Mouse (Mus musculus) liver, embryonic 14.5 days (tissue): ENCODE data around the gene Kcnh7. TPM values are rescaled to one million over a fixed set of nuclear protein-coding genes. Genes with fewer than 3 reads are reported as not detected.

Experiments used
- ATAC-seq: fragments of 200-750 bp; cut with Nextera tagmentation; 2 replicates; pipeline ENCODE4 v1.8.0; 2017; ENCODE audit warnings: moderate number of reproducible peaks, mild to moderate bottlenecking, moderate library complexity; ENCODE audit not compliant: insufficient read depth
- DNase-seq, 3 experiments: peaks; one replicate each; pipeline ENCODE4 v3.0.0-alpha.2; 2012 to 2013; ENCODE audit warnings: low read depth in 3 of 3, low spot score in 3 of 3
- H3K27ac ChIP-seq: fragments of 300-500 bp; sonication (generic); 2 replicates; pipeline ENCODE4 v1.5.1; 2014; ENCODE audit warnings: moderate library complexity, mild to moderate bottlenecking, control low read depth, inconsistent platforms
- H3K27me3 ChIP-seq: fragments of 300-500 bp; sonication (generic); 2 replicates; pipeline ENCODE4 v1.6.1; 2014; ENCODE audit warnings: mild to moderate bottlenecking, low read length, moderate library complexity; ENCODE audit not compliant: control insufficient read depth, insufficient read depth
- H3K36me3 ChIP-seq: fragments of 300-500 bp; sonication (generic); replicated peaks from 2 replicates; pipeline ENCODE4 v1.6.1; 2014; ENCODE audit warnings: low read depth; ENCODE audit not compliant: control insufficient read depth, insufficient read depth
- H3K4me1 ChIP-seq, 2 experiments: fragments of 200-500 bp in 1 of 2; fragments of 300-500 bp in 1 of 2; sonication (generic) in 1 of 2; replicated peaks; 2 replicates each; pipeline ENCODE4 v1.6.1; 2012 to 2014; ENCODE audit warnings: antibody characterized with exemption in 1 of 2, inconsistent platforms in 1 of 2, low read length in 1 of 2; ENCODE audit not compliant: control insufficient read depth in 2 of 2, insufficient read depth in 2 of 2
- H3K4me2 ChIP-seq: fragments of 300-500 bp; sonication (generic); 2 replicates; pipeline ENCODE4 v1.6.1; 2014; ENCODE audit warnings: low read depth, mild to moderate bottlenecking, control low read depth, moderate library complexity
- H3K4me3 ChIP-seq, 2 experiments: fragments of 200-500 bp in 1 of 2; fragments of 300-500 bp in 1 of 2; sonication (generic) in 1 of 2; 2 replicates each; pipeline ENCODE4 v1.5.1; 2012 to 2014; ENCODE audit warnings: low read depth in 2 of 2, low read length in 2 of 2, mild to moderate bottlenecking in 2 of 2, control low read depth in 1 of 2, inconsistent platforms in 1 of 2, moderate library complexity in 1 of 2; ENCODE audit not compliant: insufficient read depth in 1 of 2
- H3K9ac ChIP-seq: fragments of 300-500 bp; sonication (generic); replicated peaks from 2 replicates; pipeline ENCODE4 v1.6.1; 2014; ENCODE audit warnings: mild to moderate bottlenecking, control low read depth, moderate library complexity
- H3K9me3 ChIP-seq: fragments of 300-500 bp; sonication (generic); 2 replicates; pipeline ENCODE4 v1.6.1; 2016; ENCODE audit warnings: low read length, mixed read lengths; ENCODE audit not compliant: control insufficient read depth
- CTCF ChIP-seq: IDR thresholded peaks from 2 replicates; pipeline ENCODE4 v1.5.1; 2016; ENCODE audit warnings: antibody characterized with exemption, low read depth, control low read depth
- EP300 ChIP-seq: IDR thresholded peaks from 2 replicates; pipeline ENCODE4 v1.6.1; 2016; ENCODE audit warnings: antibody characterized with exemption, low read depth
- WGBS: fragments of 180-500 bp; shearing (Covaris S2); extraction: QIAGEN DNeasy Blood & Tissue Kit; methylation state at CpG from one replicate; pipeline ENCODE4 v1.1.7; 2014; ENCODE audit not compliant: insufficient replicate concordance; 5-methylcytosine and 5-hydroxymethylcytosine counted together
- polyA plus RNA-seq, 2 experiments: library from polyadenylated mRNA; depleted of rRNA in 1 of 2; stranded (reverse) in 1 of 2; unstranded in 1 of 2; fragments of >200 nt; fragmentation: Nextera tagmentation in 1 of 2; extraction: Ambion mirVana in 1 of 2; gene quantifications; 2 replicates each; pipeline versions ENCODE4 v1.2.1 to v1.2.3; 2012 to 2014

Kcnh7 gene
- polyA plus RNA-seq, 2 experiments = 0.01 to 0.03 TPM

DNA sequence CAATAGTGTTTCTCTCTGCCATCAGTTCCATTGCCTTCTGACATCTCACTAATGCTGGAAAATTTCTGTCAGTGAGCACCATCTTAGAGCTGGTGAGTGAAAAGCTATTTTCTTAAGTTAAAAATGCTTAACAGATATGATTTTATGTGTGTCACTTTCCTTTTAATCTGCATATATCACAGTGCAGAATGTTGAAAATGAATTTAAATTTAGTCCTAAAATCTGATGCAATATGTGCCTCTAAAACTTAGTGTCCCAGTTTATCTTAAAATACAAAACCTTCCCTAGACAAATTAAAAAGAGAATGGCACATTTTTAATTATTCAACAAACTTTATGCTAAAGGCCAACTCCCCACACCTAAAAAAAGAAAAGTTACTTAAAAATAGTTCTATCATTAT lies 30.4 kb downstream of the Kcnh7 start:
- DNase-seq (no peak), ATAC-seq (no peak)
- H3K27me3 ChIP-seq = no peaks in the 10 kb centered on the region
- H3K4me1 ChIP-seq = no peaks in the 10 kb centered on the region
- no peaks in the 10 kb centered on the region for H3K36me3 ChIP-seq
- H3K4me2 ChIP-seq = no peak overlapping the region
- no peak for TF ChIP-seq EP300
- no peak for TF ChIP-seq CTCF
- H3K4me3 ChIP-seq = no peak overlapping the region
- H3K9me3 ChIP-seq = no peaks in the 10 kb centered on the region
- H3K9ac ChIP-seq = no peak overlapping the region
- no peak overlapping the region for H3K27ac ChIP-seq

DNA sequence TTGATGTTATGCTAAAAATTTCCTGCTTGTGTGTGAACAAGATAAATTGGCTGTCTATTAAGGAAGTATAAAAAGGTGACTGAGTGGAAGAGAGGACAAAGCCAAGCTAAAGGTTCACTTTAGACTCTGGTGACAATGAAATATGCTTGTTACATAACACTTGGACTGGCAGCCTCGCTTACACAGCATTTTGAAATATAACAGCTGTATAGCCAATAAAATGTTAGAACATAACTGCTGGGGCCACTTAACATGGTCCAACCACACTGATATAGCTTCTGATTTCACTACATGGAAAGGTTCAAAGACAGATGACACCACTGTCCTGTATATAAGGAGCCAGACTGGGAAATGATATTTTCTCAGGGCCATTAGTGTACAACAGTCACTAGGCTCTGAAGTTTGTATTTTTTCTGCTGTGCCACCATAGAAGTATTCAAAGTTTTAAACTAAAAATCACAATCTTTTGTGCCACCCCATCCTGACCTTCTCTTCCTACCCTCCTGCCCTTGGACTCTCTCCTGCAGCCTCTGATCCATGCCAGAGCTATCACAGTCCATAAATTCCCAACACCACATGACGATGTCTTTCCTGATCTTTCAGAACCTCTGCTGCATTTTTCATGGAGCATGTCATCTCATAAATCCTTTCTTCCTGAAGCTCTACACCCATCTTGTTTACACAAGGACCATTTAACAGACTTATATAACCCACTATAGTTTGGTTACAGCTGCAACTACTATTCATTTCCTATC lies 56.1 kb downstream of the Kcnh7 start:
- no peaks in the 10 kb centered on the region for H3K36me3 ChIP-seq
- no peak overlapping the region for H3K27ac ChIP-seq
- WGBS = 34% methylated on average over 2 of the region's 2 CpGs
- H3K27me3 ChIP-seq = no peaks in the 10 kb centered on the region
- H3K9ac ChIP-seq = no peak overlapping the region
- TF ChIP-seq EP300 (no peak), CTCF (no peak)
- no peak overlapping the region for H3K4me2 ChIP-seq
- H3K4me1 ChIP-seq = no peaks in the 10 kb centered on the region
- no peaks in the 10 kb centered on the region for H3K9me3 ChIP-seq
- ATAC-seq (no peak), DNase-seq (no peak)
- no peak overlapping the region for H3K4me3 ChIP-seq

DNA sequence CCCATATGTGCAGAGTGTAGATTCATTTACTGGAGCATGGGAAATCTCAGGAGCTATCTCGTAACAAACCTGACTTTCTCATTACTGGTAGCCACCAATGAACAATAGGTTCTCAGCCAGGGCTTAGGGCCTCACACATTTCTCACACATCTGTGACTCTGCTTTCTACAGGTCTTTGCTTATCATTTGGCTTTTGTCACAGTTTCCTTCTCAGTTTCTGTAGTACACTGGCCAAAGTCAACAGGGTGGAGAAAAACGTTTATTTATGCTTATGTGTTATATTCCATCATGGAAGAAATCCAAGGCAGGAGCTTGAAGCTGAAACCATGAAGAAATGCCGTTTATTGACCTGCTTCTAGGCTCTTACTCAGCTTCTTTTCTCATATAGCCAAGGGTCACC lies 63.8 kb downstream of the Kcnh7 start:
- no peak overlapping the region for H3K4me2 ChIP-seq
- 39% methylated on average over 3 of the region's 3 CpGs for WGBS
- H3K4me1 ChIP-seq = no peaks in the 10 kb centered on the region
- ATAC-seq (no peak), DNase-seq (no peak)
- TF ChIP-seq CTCF (no peak), EP300 (no peak)
- no peaks in the 10 kb centered on the region for H3K9me3 ChIP-seq
- no peaks in the 10 kb centered on the region for H3K27me3 ChIP-seq
- no peak overlapping the region for H3K9ac ChIP-seq
- H3K36me3 ChIP-seq = no peaks in the 10 kb centered on the region
- H3K27ac ChIP-seq = no peak overlapping the region
- no peak overlapping the region for H3K4me3 ChIP-seq

DNA sequence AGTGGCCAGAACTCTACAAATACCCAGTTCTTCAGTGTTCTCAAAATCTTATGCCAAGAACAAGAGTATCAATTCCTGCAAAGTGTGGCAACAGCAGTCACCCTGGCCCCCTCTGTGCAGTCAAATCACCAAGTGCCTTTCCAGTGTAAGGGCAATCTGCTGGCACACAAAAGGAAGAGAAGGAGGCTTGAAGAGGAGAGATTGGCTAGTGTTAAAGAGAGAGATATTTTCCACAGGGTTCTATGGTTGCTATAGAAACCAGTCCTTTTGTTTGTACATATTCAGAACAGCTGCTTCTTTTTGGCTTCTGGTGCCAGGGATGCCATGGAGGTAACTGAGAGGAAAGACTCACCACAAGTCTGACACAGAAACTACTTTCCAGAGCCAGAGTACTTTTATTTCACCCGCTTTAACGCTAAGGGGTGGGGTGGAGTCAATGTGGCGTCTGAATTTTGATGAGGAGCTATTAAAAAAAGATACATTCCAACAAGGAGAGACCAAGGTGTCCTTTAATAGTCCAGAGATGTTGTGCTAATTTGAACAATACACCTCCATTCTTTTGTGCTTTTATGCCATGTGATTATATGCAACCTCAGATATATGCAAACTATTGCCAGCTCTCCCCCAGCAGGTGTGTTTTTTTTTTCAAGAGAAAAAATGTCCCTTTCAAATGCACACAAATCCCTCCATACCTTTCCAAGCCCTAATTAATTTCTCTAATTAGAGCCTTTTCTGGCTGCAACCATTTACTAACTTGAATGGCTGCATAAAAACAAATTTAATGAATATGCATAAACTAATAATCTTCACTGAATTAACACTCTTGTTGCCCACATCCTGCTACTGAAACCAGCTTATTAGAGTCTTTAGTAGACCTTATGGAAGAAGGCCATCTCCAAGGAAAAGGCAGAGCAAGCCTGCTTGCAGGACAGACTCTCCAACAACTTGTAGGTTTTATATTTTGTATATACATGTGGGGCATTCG lies 66.6 kb downstream of the Kcnh7 start:
- Histone ChIP-seq H3K27me3 (no peaks in the 10 kb centered on the region), H3K9ac (no peak overlapping the region), H3K36me3 (no peaks in the 10 kb centered on the region), H3K4me2 (no peak overlapping the region), H3K27ac (no peak overlapping the region), H3K9me3 (no peaks in the 10 kb centered on the region), H3K4me1 (no peaks in the 10 kb centered on the region), H3K4me3 (no peak overlapping the region)
- ATAC-seq = no peak
- 58% methylated on average over 4 of the region's 4 CpGs for WGBS
- TF ChIP-seq EP300 = no peak
- TF ChIP-seq CTCF = no peak
- no peak for DNase-seq

DNA sequence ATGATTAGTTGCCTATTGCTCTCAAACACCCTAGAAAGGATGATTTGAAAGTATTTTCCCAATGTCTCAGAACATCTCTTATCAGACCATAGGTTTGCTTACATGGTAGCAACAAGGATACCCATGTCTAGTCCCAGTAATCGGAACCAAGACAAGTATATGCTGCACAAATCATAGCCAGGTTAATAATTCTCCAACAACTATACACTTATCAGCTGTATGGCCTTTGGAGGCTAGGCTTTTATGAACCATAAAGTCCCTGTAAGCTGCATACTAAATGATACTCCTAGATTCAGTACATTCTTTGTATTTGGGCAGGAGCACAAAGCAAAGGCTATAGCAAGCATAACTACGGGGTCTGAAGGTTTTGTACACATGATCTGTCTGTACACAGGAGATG lies 78.1 kb downstream of the Kcnh7 start:
- H3K4me3 ChIP-seq = no peak overlapping the region
- no peaks in the 10 kb centered on the region for H3K27me3 ChIP-seq
- H3K27ac ChIP-seq = no peak overlapping the region
- TF ChIP-seq CTCF (no peak), EP300 (no peak)
- no peak overlapping the region for H3K4me2 ChIP-seq
- DNase-seq = no peak
- H3K36me3 ChIP-seq = no peaks in the 10 kb centered on the region
- WGBS = 64% methylated on average over 2 of the region's 2 CpGs
- no peak overlapping the region for H3K9ac ChIP-seq
- H3K4me1 ChIP-seq = no peaks in the 10 kb centered on the region
- no peaks in the 10 kb centered on the region for H3K9me3 ChIP-seq
- ATAC-seq = no peak
